Mouse (Mus musculus): ENCODE data around the gene Smok2b.
"Not testable (repeated sequence)": the region's sequence is repeated elsewhere in the genome, so short reads cannot be mapped to it uniquely, and the experiment has no call there.

Smok2b gene

GRCm38 (mm10) chr17:13229957-13230356 lies at the start of gene Smok2b:
Gene Smok2b (plus strand): TSS chr17:13230257.
- in situ Hi-C loops (cut with MboI, MseI): loop anchor here (5.0 to 25.0 kb wide), 2 partner anchors 48 to 757 kb away; no protein-coding TSS in a partner anchor

- in situ Hi-C loops (cut with MboI, MseI): loop anchor here (5.0 kb wide), 1 partner anchor 47 kb away; no protein-coding TSS in a partner anchor
Observed at GRCm38 (mm10) chr17:13180491-13180890, 49.6 kb upstream of the Smok2b start.

GRCm38 (mm10) chr17:13182712-13183111 lies 47.3 kb upstream of the Smok2b start:
- in situ Hi-C loops (cut with MboI, MseI): loop anchor here (5.0 kb wide), 1 partner anchor 45 kb away; no protein-coding TSS in a partner anchor

GRCm38 (mm10) chr17:13184514-13184913 lies 45.5 kb upstream of the Smok2b start:
- in situ Hi-C loops (cut with MboI, MseI): loop anchor here (5.0 kb wide), 1 partner anchor 43 kb away; no protein-coding TSS in a partner anchor

GRCm38 (mm10) chr17:13186541-13186940 lies 43.5 kb upstream of the Smok2b start:
- in situ Hi-C loops (cut with MboI, MseI): loop anchor here (5.0 kb wide), 1 partner anchor 306 kb away; no protein-coding TSS in a partner anchor

- in situ Hi-C loops (cut with MboI, MseI): loop anchor here (5.0 kb wide), 1 partner anchor 305 kb away; no protein-coding TSS in a partner anchor
Observed at GRCm38 (mm10) chr17:13187621-13188020, 42.4 kb upstream of the Smok2b start.

GRCm38 (mm10) chr17:13188846-13189245 lies 41.2 kb upstream of the Smok2b start:
- in situ Hi-C loops (cut with MboI, MseI): loop anchor here (5.0 kb wide), 1 partner anchor 303 kb away; no protein-coding TSS in a partner anchor

GRCm38 (mm10) chr17:13190836-13191583 lies 39.0 kb upstream of the Smok2b start:
- in situ Hi-C loops (cut with MboI, MseI): not testable (repeated sequence)

GRCm38 (mm10) chr17:13196486-13196885 lies 33.6 kb upstream of the Smok2b start:
- in situ Hi-C loops (cut with MboI, MseI): not testable (repeated sequence)

- in situ Hi-C loops (cut with MboI, MseI): not testable (repeated sequence)
Observed at GRCm38 (mm10) chr17:13198812-13199211, 31.2 kb upstream of the Smok2b start.

GRCm38 (mm10) chr17:13199880-13200409 lies 30.1 kb upstream of the Smok2b start:
- in situ Hi-C loops (cut with MboI, MseI): not testable (repeated sequence)

- in situ Hi-C loops (cut with MboI, MseI): not testable (repeated sequence)
Observed at GRCm38 (mm10) chr17:13201551-13201950, 28.5 kb upstream of the Smok2b start.

- in situ Hi-C loops (cut with MboI, MseI): not testable (repeated sequence)
Observed at GRCm38 (mm10) chr17:13202453-13203107, 27.5 kb upstream of the Smok2b start.

GRCm38 (mm10) chr17:13205247-13205646 lies 24.8 kb upstream of the Smok2b start:
- in situ Hi-C loops (cut with MboI, MseI): loop anchor here (5.0 kb wide), 1 partner anchor 307 kb away; no protein-coding TSS in a partner anchor

- in situ Hi-C loops (cut with MboI, MseI): loop anchor here (5.0 kb wide), 1 partner anchor 306 kb away; no protein-coding TSS in a partner anchor
Observed at GRCm38 (mm10) chr17:13206491-13206890, 23.6 kb upstream of the Smok2b start.

GRCm38 (mm10) chr17:13208460-13208859 lies 21.6 kb upstream of the Smok2b start:
- in situ Hi-C loops (cut with MboI, MseI): loop anchor here (5.0 kb wide), 1 partner anchor 304 kb away; no protein-coding TSS in a partner anchor

- in situ Hi-C loops (cut with MboI, MseI): no loop called here
Observed at GRCm38 (mm10) chr17:13212136-13212850, 17.8 kb upstream of the Smok2b start.

- in situ Hi-C loops (cut with MboI, MseI): no loop called here
Observed at GRCm38 (mm10) chr17:13214169-13214568, 15.9 kb upstream of the Smok2b start.

- in situ Hi-C loops (cut with MboI, MseI): loop anchor here (5.0 kb wide), 2 partner anchors 97 to 122 kb away; no protein-coding TSS in a partner anchor
Observed at GRCm38 (mm10) chr17:13215595-13215994, 14.5 kb upstream of the Smok2b start.

- in situ Hi-C loops (cut with MboI, MseI): no loop called here
Observed at GRCm38 (mm10) chr17:13220888-13221287, 9.2 kb upstream of the Smok2b start, which contains the start of gene Smok2a. Gene Smok2a (plus strand): TSS chr17:13221188.

- in situ Hi-C loops (cut with MboI, MseI): not testable (repeated sequence)
Observed at GRCm38 (mm10) chr17:13221921-13222320, 8.1 kb upstream of the Smok2b start.
